Mouse (Mus musculus): ENCODE data around the gene Trim13. TPM values are rescaled to one million over a fixed set of nuclear protein-coding genes. Genes with fewer than 3 reads are reported as not detected.

Trim13 gene
- total RNA-seq (2023): 1 to 10 TPM; 5.3 to 6.7 TPM

GRCm38 (mm10) chr14:61597968-61598367 is at the start of gene Trim13:
TSS of gene Trim13 (plus strand) at chr14:61598247.

GRCm38 (mm10) chr14:61556289-61557147 is 41.5 kb upstream of the Trim13 start, which contains the start of gene Spryd7:
TSS of gene Spryd7 (minus strand) at chr14:61556886.

GRCm38 (mm10) chr14:61607157-61607556 is 9.1 kb downstream of the Trim13 start, which contains the start of gene Kcnrg:
TSS of gene Kcnrg (plus strand) at chr14:61607457.

Other genes starting within 250 kb of the Trim13 start
- gene Ebpl, start 237.8 kb upstream of the Trim13 start, total RNA-seq (2023): 1 to 10 TPM; 4.3 to 4.6 TPM
- gene Kpna3, start 158.4 kb upstream of the Trim13 start, total RNA-seq (2023): 10 to 100 TPM; 31.2 to 31.6 TPM
- 1 to 10 TPM; 7.6 to 8.4 TPM for gene Spryd7, start 41.4 kb upstream of the Trim13 start, total RNA-seq (2023)
- under 1 TPM; 0.42 to 0.49 TPM for gene Kcnrg, start 9.2 kb downstream of the Trim13 start, total RNA-seq (2023)

Data from B cell, adult 67 days (primary cell).